Mouse (Mus musculus) embryo, embryonic 10 days (tissue): ENCODE measurements around the gene Slc35a1.
A peak's percentile ranks its signal among the peaks of the same experiment; 100 is the strongest.

ENCODE experiments used
- DNase-seq: peaks from one replicate; pipeline ENCODE4 v3.0.0-alpha.2; 2015; ENCODE audit warnings: low spot score

Slc35a1 gene

DNA sequence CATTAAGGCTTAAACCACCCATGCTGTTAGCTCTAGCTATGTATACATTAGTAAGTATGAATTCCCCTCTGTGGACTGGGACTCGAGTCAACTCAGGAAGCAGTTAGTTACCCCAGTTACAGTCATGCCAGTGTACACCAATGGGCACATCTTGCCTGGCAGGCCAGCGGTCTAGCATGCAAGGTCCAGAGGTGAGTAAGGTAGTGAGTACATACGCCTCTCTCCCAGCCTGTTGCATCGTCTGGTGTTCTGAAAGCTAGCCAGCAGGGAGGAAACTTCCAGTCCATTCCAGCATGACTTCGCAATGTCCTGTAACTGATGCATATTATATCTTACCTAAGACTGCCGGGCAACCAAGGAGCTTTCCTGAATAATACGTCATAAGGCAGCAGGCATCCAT is 34.1 kb downstream of the Slc35a1 start:
- DNase-seq: no peak

DNA sequence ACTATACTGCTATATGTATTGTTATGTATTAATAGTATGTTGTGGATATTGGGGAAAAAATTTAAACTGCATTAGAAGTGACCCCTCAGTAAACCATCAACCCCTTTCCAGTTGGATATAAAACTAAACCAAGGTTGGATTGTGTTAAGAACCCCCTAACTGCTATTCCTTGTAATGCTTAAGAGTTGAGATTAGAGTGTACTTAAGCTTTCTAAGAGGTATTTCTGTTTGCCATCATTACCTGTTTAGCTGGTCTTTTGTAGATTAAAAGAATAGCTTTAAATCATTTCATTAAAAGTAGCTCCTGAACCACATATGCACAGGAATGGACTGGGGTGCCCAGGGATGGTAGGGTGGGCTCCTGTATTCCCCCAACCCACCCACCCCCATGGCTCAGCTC is 42.5 kb downstream of the Slc35a1 start:
- no peak for DNase-seq

DNA sequence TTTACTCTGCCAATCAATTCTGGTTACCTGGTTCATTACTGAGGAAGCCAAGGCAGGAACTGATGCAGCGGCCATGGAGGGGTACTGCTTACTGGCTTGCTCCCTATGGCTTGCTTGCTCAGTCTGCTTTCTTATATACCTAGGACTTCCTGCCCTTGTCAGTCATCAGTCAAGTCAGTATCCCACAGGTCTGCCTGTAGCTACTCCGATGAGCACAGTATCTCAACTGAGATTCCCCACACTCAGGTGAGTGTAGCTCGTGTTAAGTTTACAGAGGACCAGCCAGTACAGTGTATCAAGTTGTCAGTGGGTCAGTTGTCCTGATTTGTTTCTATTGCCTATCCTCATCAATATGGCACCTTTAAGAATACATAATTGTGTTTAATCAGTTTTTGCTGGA is 46.5 kb downstream of the Slc35a1 start:
- DNase-seq: no peak

DNA sequence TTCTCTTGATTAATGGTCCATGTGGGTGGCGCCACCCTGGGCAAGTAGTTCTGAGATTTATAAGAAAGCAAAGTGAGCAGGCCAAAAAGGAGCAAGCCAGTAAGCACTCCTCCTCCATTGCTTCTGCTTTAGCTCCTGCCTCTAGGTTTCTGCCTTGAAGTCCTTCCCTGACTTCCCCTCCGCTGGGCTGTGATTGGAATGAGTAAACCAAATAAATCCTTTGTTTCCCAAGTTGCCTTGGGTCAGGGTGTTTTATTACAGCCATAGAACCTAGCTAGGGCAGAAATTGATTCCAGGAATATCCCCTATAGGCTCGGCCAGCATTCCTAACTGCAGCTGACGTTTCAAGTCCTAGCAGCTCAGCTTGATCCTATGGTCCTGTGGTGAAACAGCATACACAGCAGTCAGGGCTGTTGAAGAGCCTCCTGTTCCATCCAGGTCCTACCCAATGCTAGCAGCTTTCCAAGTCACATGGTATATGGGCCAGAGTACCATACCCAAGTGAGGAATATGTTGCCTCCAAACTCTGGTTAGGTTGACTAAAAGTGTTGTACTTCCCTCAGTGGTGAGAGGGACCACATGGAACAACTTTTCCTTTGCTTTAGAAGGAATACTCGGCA is 47.4 kb downstream of the Slc35a1 start:
- no peak for DNase-seq

DNA sequence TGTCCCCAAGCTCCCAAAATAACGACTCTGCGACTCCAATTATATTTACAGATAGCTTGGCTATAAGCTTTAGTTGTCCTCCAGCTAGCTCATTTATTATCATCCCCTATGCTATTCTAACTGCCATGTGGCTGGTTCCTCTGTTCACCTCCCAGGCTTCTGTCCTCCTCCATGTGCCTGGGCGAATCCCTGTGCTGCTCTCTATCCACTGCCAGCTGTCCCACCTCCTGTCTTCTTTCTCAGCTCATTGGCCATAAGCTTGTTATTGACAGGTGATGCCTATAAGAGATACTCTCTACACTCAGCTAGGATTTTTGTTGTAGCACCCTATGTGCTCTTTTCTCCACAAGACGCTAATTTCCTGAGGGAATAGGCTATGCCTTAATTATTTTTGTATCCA is 49.4 kb downstream of the Slc35a1 start:
- no peak for DNase-seq

DNA sequence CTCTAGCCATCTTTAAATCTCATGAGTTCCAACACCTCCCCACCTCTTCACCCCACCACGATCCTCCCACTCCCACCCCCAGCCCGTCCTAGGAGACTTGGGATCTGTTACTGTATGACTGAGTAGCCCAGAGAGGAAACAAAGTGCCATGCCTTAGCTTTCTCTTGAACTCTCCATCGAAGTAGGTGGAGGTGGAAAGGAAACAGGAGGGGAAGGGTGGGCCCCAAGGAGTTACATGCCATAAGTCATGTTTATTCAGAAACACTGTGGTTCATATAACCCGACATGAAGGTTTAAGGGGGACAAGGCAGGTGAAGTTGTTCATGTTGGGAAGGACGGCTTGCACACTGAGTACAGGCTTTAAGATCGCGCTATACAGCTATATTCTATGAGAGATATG is 49.9 kb downstream of the Slc35a1 start:
- no peak for DNase-seq

DNA sequence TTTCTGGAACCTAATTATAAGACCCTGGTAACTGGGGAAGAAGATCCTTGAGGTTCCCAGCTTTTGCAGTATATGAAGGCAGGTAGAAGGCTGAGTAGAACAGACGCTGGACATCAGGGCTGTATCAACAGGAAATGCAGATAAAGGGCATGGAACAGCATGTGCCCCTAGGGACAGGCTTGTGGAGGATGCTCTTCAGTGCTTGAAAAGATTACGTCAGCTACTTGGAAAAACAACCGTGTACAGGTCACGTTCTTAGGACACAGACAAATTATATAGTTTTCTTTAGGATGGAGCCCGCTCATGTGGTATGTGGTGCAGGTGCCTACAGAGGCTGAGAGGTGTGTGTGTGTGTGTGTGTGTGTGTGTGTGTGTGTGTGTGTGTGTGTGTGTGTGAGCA is 51.2 kb downstream of the Slc35a1 start:
- no peak for DNase-seq

DNA sequence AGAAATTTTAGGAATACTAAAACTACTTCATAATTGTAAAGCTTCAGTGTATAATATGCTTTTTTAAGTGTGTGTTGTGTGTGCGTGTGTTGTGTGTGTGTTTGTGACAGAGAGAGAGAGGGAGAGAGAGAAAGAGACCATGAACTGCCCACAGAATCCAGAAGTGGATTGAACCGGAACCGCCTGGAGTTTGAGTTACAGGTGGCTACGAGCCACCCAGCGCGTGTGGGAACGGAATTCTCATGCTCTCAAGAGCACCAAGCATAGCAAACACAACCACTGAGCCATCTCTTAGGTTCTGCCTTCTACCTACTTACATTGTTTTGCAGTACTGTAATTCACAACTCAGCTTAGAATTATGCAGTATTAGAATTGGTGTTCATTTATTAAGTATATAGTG is 53.1 kb downstream of the Slc35a1 start:
- no peak for DNase-seq

DNA sequence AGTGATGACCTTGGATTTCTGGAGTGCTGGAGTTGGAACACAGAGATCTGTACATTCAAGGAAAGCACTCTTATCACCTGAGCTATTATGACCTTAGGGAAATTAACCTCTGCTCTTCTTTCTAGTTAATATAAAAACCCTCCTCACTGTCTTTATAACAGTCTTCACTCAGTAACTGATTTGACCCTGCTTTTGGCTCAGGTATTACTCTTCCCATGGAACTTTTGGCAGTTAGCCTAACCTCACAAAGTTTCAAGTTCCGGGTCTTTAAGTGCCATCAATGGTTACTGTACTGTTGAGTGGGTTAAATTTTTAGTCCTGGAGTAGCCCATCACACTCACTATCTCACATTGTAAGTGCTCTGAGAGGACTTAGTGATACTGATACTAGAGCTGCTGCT is 57.3 kb downstream of the Slc35a1 start:
- DNase-seq: no peak

DNA sequence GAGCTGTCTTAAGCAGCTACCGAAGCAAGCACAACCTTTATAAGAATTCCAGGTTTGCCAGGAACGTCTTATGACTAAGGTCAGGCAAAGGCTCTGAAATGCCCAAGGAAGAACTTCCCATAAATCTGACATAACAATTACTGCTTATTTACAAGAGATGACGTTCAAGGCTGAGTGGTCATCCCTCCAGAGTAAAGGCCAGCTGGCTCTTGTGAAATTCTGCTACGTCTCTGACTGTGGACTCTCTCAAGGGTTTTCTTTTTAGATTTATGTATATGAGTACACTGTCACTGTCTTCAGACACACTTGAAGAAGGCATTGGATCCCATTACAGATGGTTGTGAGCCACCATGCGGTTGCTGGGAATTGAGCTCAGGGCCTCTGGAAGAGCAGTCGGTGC is 60.8 kb downstream of the Slc35a1 start:
- DNase-seq: no peak

DNA sequence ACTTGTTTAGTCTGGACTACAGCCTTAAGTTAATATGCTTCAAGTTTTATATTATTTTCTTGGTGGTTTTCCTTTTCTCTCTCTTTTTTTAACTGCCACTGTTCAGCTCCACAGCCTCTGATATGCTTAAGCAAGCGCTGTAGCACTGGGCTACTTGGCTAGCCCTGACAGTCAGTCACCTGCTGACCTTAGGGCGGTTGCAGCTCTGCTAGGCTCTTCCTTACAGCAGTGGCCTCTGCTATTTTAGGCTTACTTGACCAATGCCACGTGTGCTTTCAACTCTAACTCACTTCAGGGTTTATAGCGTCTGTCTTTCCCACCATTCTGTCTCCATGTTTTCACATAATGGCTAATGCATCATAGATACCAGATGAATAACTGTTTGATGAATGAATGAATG is 61.7 kb downstream of the Slc35a1 start:
- DNase-seq: no peak

DNA sequence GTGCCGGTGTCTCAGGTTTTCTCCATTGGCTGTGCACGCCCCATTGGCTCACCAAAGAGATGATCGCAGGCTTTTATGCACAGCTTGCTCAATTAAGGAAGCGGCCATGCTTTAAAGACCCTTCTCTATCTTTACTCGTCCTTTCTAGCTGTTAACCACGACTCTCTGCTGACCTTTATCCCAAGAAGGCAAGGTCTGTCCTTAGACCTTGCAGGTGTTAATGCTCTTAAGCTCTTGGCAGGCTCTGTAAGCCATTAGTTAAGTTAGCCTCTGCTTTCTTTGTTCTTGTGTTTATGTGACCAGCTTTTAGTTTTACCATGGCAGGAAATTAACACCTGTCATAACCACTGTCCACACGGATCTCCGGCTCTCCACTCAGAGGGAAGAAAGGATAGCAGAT is 71.1 kb downstream of the Slc35a1 start:
- no peak for DNase-seq

DNA sequence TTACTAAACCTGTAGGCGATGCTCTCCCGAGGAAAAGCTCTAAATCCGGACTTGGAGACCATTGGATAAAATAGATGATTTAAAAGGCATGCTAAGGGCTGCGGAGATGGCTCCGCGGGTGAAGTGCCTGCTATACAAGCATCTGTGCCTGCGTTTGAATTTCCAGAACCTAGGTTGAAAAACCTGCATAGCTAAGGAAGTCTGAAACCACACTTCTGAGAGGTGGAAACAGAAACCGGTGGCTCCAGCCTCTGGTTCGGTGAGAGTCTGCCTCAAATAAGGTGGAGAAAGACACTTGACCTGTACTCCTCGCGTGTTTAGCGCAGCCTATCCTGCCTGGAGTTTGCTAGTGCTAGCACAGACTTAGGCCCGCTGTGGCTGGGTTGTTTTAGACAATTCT is 71.9 kb downstream of the Slc35a1 start:
- peak; percentile 20 for DNase-seq

DNA sequence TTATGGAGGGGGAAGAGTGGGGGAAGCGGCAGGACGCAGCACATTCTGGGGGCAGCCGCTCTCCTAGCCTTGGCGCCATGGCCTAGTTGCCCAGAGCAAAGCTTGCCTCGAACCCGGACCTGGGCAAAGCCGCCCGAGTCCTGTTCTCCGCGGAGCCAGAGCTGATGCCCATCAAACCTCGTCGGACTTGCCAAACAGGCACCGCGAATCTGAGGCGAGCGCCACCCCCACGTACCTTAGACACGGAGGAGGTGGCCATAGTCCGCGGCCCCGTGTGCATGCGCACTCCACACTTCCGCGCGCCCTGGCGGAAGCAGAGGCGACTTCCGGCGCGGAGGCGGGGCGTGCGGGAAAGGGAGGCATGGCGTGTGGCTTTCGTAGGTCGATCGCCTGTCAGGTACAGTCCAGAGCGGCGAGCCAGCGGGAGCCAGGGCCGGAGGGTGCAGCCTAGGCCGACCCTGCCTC is 72.6 kb downstream of the Slc35a1 start, which contains the start of the genes Orc3 and Rars2:
Orc3 (minus strand) TSS at position 315 of the 465 bp plus-strand sequence.
Rars2 (plus strand) TSS at position 328 of the 465 bp plus-strand sequence.
- DNase-seq: peak; percentile 96

DNA sequence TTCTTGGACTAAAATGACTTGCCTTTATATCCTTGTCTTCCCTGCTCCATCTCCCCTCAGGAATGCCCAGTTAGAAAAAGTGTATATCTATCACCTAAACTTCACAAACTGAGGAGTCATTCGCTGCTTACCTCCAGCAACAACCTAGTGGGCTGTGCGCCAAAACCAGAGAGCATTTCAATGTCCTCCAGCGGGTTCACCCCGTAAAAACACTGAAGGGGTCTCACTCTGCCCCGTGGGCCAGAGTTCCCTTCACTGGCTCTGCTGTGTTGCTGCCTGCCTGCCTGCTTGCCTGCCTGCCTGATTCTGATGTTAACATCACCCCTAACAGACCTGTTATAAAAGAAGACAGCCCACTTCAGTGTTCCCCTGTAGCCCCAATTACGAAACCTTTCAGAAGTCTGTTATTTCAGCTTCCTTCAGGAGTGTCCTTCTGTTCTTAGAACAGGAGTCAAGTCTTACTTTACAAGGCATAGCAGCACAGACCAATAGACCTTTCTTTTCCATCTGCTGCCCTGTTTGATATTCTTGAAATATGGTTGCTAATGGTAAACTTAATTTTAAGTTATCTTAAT is 73.6 kb downstream of the Slc35a1 start:
- DNase-seq: no peak
